10 mouse cellular contexts compared by ENCODE assay signal in genomic region chr10:75456061-75456831, GRCm38 (mm10). TPM values are rescaled to one million over a fixed set of nuclear protein-coding genes. Genes with fewer than 3 reads are reported as not detected.
DNase-seq lines count a peak whose midpoint lies in the region; ATAC-seq and TF ChIP-seq lines count a peak whose summit lies in the region.
"Not testable (repeated sequence)": the region's sequence is repeated elsewhere in the genome, so short reads cannot be mapped to it uniquely, and the experiment has no call there.
"Had no signal": no experiment of that assay in that cellular context is flagged by ENCODE, and none has a peak within 500 bp of the region (broad histone marks: within the 10 kb centered on the region; RNA-seq: fewer than 3 reads in every experiment).

No protein-coding gene starts in this region.

- peak; percentile 22 for DNase-seq in adrenal gland, adult 2 months
- peak; percentile 57 to 58 for DNase-seq in heart, adult 9 months (ENCODE audit: low spot score in 2 of 2)
- peak; percentile 40 to 56 for DNase-seq in heart, postnatal 36 days
- DNase-seq in left cerebral cortex, adult 2 months (ENCODE audit: extremely low spot score in 1 of 2, low spot score in 2 of 2); midbrain, postnatal 0 days (ENCODE audit: low spot score): not testable (repeated sequence)

- not testable (repeated sequence) for H3K27me3 ChIP-seq in forebrain, embryonic 15.5 days; intestine, embryonic 15.5 days (replicated peaks); midbrain, postnatal 0 days (ENCODE audit: insufficient read depth, low read length); stomach, embryonic 16.5 days (ENCODE audit: control insufficient read depth, insufficient read depth, low read length)

- WGBS in forebrain, embryonic 15.5 days, result 61% methylated on average over 15 of the region's 18 CpGs
- 50% methylated on average over 12 of the region's 18 CpGs for WGBS in intestine, embryonic 15.5 days
- WGBS in midbrain, postnatal 0 days, result 71% methylated on average over 11 of the region's 18 CpGs
- WGBS in stomach, embryonic 16.5 days, result 61% methylated on average over 12 of the region's 18 CpGs

- peaks cover 11% of the 10 kb centered on the region for H3K4me1 ChIP-seq in forebrain, embryonic 15.5 days
- not testable (repeated sequence) for H3K4me1 ChIP-seq in intestine, embryonic 15.5 days (replicated peaks); midbrain, postnatal 0 days (ENCODE audit: insufficient read depth, low read length); stomach, embryonic 16.5 days (ENCODE audit: control insufficient read depth, insufficient read depth, low read length)

- H3K9ac ChIP-seq in forebrain, embryonic 15.5 days (replicated peaks); intestine, embryonic 15.5 days; midbrain, postnatal 0 days (replicated peaks; ENCODE audit: low read length, poor library complexity, severe bottlenecking); stomach, embryonic 16.5 days (ENCODE audit: low read length): not testable (repeated sequence)

- H3K4me3 ChIP-seq in forebrain, embryonic 15.5 days; intestine, embryonic 15.5 days (replicated peaks); left cerebral cortex, adult 2 months; midbrain, postnatal 0 days (ENCODE audit: low read depth, low read length); stomach, embryonic 16.5 days (replicated peaks; ENCODE audit: low read length): not testable (repeated sequence)

- ATAC-seq in forebrain, embryonic 15.5 days (replicated peaks), result peak; percentile 88
- ATAC-seq in intestine, embryonic 15.5 days, result peak; percentile 58
- peak; percentile 44; the same call in 1 of the 2 replicates for ATAC-seq in midbrain, postnatal 0 days (ENCODE audit: low FRiP score)
- ATAC-seq in stomach, embryonic 16.5 days (ENCODE audit: insufficient read depth, low FRiP score), result peak; percentile 77

- intact Hi-C loops in heart, postnatal 36 days (cut with DNase I); left cerebral cortex, adult 2 months (cut with DNase I): not testable (repeated sequence)

- H3K4me2 ChIP-seq in forebrain, embryonic 15.5 days (replicated peaks); intestine, embryonic 15.5 days (replicated peaks); midbrain, postnatal 0 days (ENCODE audit: low read depth, low read length, poor library complexity, severe bottlenecking); stomach, embryonic 16.5 days (ENCODE audit: low read depth, low read length): not testable (repeated sequence)

- not testable (repeated sequence) for H3K36me3 ChIP-seq in forebrain, embryonic 15.5 days; intestine, embryonic 15.5 days; midbrain, postnatal 0 days (ENCODE audit: insufficient read depth, low read length); stomach, embryonic 16.5 days (ENCODE audit: control insufficient read depth, insufficient read depth, low read length)

- peak overlapping the region; percentile 62 for H3K27ac ChIP-seq in forebrain, embryonic 15.5 days (replicated peaks)
- H3K27ac ChIP-seq in intestine, embryonic 15.5 days; midbrain, postnatal 0 days (ENCODE audit: low read depth, low read length); stomach, embryonic 16.5 days (ENCODE audit: low read length): not testable (repeated sequence)
- 0 out of 2 replicates have a peak overlapping the region, but pooled peaks have one; percentile 19 for H3K27ac ChIP-seq in left cerebral cortex, adult 2 months

- TF ChIP-seq CTCF in left cerebral cortex, adult 2 months (IDR thresholded peaks at IDR 0.05); midbrain, postnatal 0 days (IDR thresholded peaks at IDR 0.05): not testable (repeated sequence)

- H3K9me3 ChIP-seq in forebrain, embryonic 15.5 days; intestine, embryonic 15.5 days; midbrain, postnatal 0 days (ENCODE audit: low read length); stomach, embryonic 16.5 days (replicated peaks; ENCODE audit: control insufficient read depth, low read length): not testable (repeated sequence)

RNA-seq across cellular contexts. Expression of gene Upb1, which starts 55.3 kb away (rescaled TPM):
- total RNA-seq in adrenal gland, adult 2 months (2021), result 1 to 10 TPM in 1 of 2 experiments, under 1 TPM in 1; 0.72 to 2.2 TPM
- 0.20 and 0.50 TPM in 2 replicates for polyA plus RNA-seq in adrenal gland, adult 2 months (2012; rRNA removed)
- polyA plus RNA-seq in forebrain, embryonic 15.5 days (2015; fragmentation: Nextera tagmentation; extraction: Ambion mirVana), result 0.13 and 0.19 TPM in 2 replicates
- 1 to 10 TPM in 1 of 2 experiments, under 1 TPM in 1; 0.65 to 1.3 TPM for total RNA-seq in heart, postnatal 36 days (2021)
- polyA plus RNA-seq in intestine, embryonic 15.5 days (2015; fragmentation: Nextera tagmentation; extraction: Ambion mirVana), result 0.88 and 1.9 TPM in 2 replicates
- total RNA-seq in left cerebral cortex, adult 2 months (2021), result under 1 TPM; 0.29 to 0.30 TPM
- total RNA-seq in midbrain, postnatal 0 days (2014; rRNA removed), result 0.52 TPM in 1 of 2 replicates, not detected in the other
- 0.44 and 0.72 TPM in 2 replicates for polyA plus RNA-seq in midbrain, postnatal 0 days (2015; fragmentation: Nextera tagmentation; extraction: Ambion mirVana)
- polyA plus RNA-seq in stomach, embryonic 16.5 days (2015; fragmentation: Nextera tagmentation; extraction: Ambion mirVana), result 4.3 and 5.8 TPM in 2 replicates
- polyA plus RNA-seq: erythroblast, embryonic 14.5 days; G1E had no signal
